8 mouse cellular contexts compared by ENCODE assay signal in genomic region chr8:13160691-13161090, GRCm38 (mm10). TPM values are rescaled to one million over a fixed set of nuclear protein-coding genes. Genes with fewer than 3 reads are reported as not detected.
A peak's percentile ranks its signal among the peaks of the same experiment; 100 is the strongest.
DNase-seq lines count a peak whose midpoint lies in the region; ATAC-seq and TF ChIP-seq lines count a peak whose summit lies in the region.
"Had no signal": no experiment of that assay in that cellular context is flagged by ENCODE, and none has a peak within 500 bp of the region (broad histone marks: within the 10 kb centered on the region; RNA-seq: fewer than 3 reads in every experiment).

No protein-coding gene starts in this region.

- no peak for TF ChIP-seq POLR2A in lung, adult 2 months (IDR thresholded peaks at IDR 0.05; ENCODE audit: borderline replicate concordance, extremely low read depth, low read depth, low read length)

- H3K36me3 ChIP-seq in lung, embryonic 15.5 days: no peaks in the 10 kb centered on the region
- peaks cover 3% of the 10 kb centered on the region; the same call in 1 of the 2 replicates for H3K36me3 ChIP-seq in forebrain, embryonic 13.5 days (ENCODE audit: poor library complexity, severe bottlenecking)
- peaks cover 15% of the 10 kb centered on the region for H3K36me3 ChIP-seq in liver, embryonic 12.5 days
- no peaks in the 10 kb centered on the region for H3K36me3 ChIP-seq in stomach, embryonic 15.5 days

- peaks cover 20% of the 10 kb centered on the region for H3K4me1 ChIP-seq in lung, embryonic 15.5 days
- peaks cover 17% of the 10 kb centered on the region for H3K4me1 ChIP-seq in lung, adult 2 months (ENCODE audit: control insufficient read depth, insufficient read depth, low read length)
- H3K4me1 ChIP-seq in forebrain, embryonic 13.5 days: peaks cover 29% of the 10 kb centered on the region
- H3K4me1 ChIP-seq in liver, embryonic 12.5 days: peaks cover 56% of the 10 kb centered on the region
- peaks cover 18% of the 10 kb centered on the region for H3K4me1 ChIP-seq in stomach, embryonic 15.5 days

- ATAC-seq in lung, embryonic 15.5 days (ENCODE audit: borderline replicate concordance, extremely low read depth, low FRiP score, low TSS enrichment): no peak
- no peak for ATAC-seq in forebrain, embryonic 13.5 days
- ATAC-seq in liver, embryonic 12.5 days: no peak
- ATAC-seq in stomach, embryonic 15.5 days (ENCODE audit: insufficient read depth, low FRiP score, low read depth): no peak

- WGBS in lung, embryonic 15.5 days: 85% methylated on average over 3 of the region's 3 CpGs
- 69% methylated on average over 3 of the region's 3 CpGs for WGBS in lung, adult 2 months
- WGBS in forebrain, embryonic 13.5 days: 85% methylated on average over 3 of the region's 3 CpGs
- 67% methylated on average over 3 of the region's 3 CpGs for WGBS in liver, embryonic 12.5 days (ENCODE audit: insufficient replicate concordance)
- WGBS in stomach, embryonic 15.5 days: 83% methylated on average over 3 of the region's 3 CpGs

- TF ChIP-seq CTCF in lung, adult 2 months (IDR thresholded peaks at IDR 0.05; ENCODE audit: insufficient read depth, low read length): no peak

- no peaks in the 10 kb centered on the region for H3K9me3 ChIP-seq in lung, embryonic 15.5 days
- no peaks in the 10 kb centered on the region for H3K9me3 ChIP-seq in forebrain, embryonic 13.5 days (replicated peaks)
- no peaks in the 10 kb centered on the region for H3K9me3 ChIP-seq in liver, embryonic 12.5 days (replicated peaks)
- no peaks in the 10 kb centered on the region for H3K9me3 ChIP-seq in stomach, embryonic 15.5 days

- H3K27ac ChIP-seq in lung, embryonic 15.5 days: no peak overlapping the region
- H3K27ac ChIP-seq in forebrain, embryonic 13.5 days: no peak overlapping the region
- 0 out of 2 replicates have a peak overlapping the region, but pooled peaks have one; percentile 37 for H3K27ac ChIP-seq in liver, embryonic 12.5 days
- no peak overlapping the region for H3K27ac ChIP-seq in stomach, embryonic 15.5 days

- DNase-seq in lung, adult 2 months: no peak
- no peak for DNase-seq in cerebellum, postnatal 25 days
- no peak for DNase-seq in adipocyte (ENCODE audit: low spot score)
- DNase-seq: thymus, adult 2 months had no signal

- H3K4me3 ChIP-seq in lung, embryonic 15.5 days: peak overlapping the region; percentile 86; the same call in 1 of the 2 replicates
- no peak overlapping the region for H3K4me3 ChIP-seq in lung, adult 2 months (replicated peaks; ENCODE audit: extremely low read depth, low read depth, low read length)
- peak overlapping the region; percentile 99 for H3K4me3 ChIP-seq in forebrain, embryonic 13.5 days
- peak overlapping the region; percentile 92 for H3K4me3 ChIP-seq in liver, embryonic 12.5 days
- H3K4me3 ChIP-seq in stomach, embryonic 15.5 days (replicated peaks): peak overlapping the region; percentile 99; the same call in 1 of the 2 replicates

- peak overlapping the region; percentile 81 for H3K4me2 ChIP-seq in lung, embryonic 15.5 days
- peak overlapping the region; percentile 97; the same call in 1 of the 2 replicates for H3K4me2 ChIP-seq in forebrain, embryonic 13.5 days
- H3K4me2 ChIP-seq in liver, embryonic 12.5 days: peak overlapping the region; percentile 86
- H3K4me2 ChIP-seq in stomach, embryonic 15.5 days: peak overlapping the region; percentile 92

- peak overlapping the region; percentile 88; the same call in 1 of the 2 replicates for H3K9ac ChIP-seq in lung, embryonic 15.5 days
- H3K9ac ChIP-seq in forebrain, embryonic 13.5 days: peak overlapping the region; percentile 99; the same call in 1 of the 2 replicates
- peak overlapping the region; percentile 97; the same call in 1 of the 2 replicates for H3K9ac ChIP-seq in liver, embryonic 12.5 days
- H3K9ac ChIP-seq in stomach, embryonic 15.5 days: no peak overlapping the region

- H3K27me3 ChIP-seq in lung, embryonic 15.5 days: no peaks in the 10 kb centered on the region
- no peaks in the 10 kb centered on the region for H3K27me3 ChIP-seq in forebrain, embryonic 13.5 days
- H3K27me3 ChIP-seq in liver, embryonic 12.5 days (replicated peaks): no peaks in the 10 kb centered on the region
- no peaks in the 10 kb centered on the region for H3K27me3 ChIP-seq in stomach, embryonic 15.5 days (replicated peaks)

RNA-seq across cellular contexts. Expression of gene Lamp1, which starts 1.7 kb away (rescaled TPM):
- 318 and 321 TPM in 2 replicates for polyA plus RNA-seq in lung, embryonic 15.5 days (2015; fragmentation: Nextera tagmentation; extraction: Ambion mirVana)
- polyA plus RNA-seq in lung, adult 2 months (2012; rRNA removed): 602 and 729 TPM in 2 replicates
- 194 and 201 TPM in 2 replicates for polyA plus RNA-seq in forebrain, embryonic 13.5 days (2015; fragmentation: Nextera tagmentation; extraction: Ambion mirVana)
- polyA plus RNA-seq in liver, embryonic 12.5 days (2016; fragmentation: Nextera tagmentation; extraction: Ambion mirVana): 199 and 203 TPM in 2 replicates
- polyA plus RNA-seq in stomach, embryonic 15.5 days (2015; fragmentation: Nextera tagmentation; extraction: Ambion mirVana): 295 and 327 TPM in 2 replicates

RNA-seq across cellular contexts. Expression of gene Grtp1, which starts 39.7 kb away (rescaled TPM):
- 6.2 and 6.6 TPM in 2 replicates for polyA plus RNA-seq in lung, embryonic 15.5 days (2015; fragmentation: Nextera tagmentation; extraction: Ambion mirVana)
- polyA plus RNA-seq in lung, adult 2 months (2012; rRNA removed): 19.0 and 21.4 TPM in 2 replicates
- 23.6 and 26.9 TPM in 2 replicates for polyA plus RNA-seq in forebrain, embryonic 13.5 days (2015; fragmentation: Nextera tagmentation; extraction: Ambion mirVana)
- polyA plus RNA-seq in liver, embryonic 12.5 days (2016; fragmentation: Nextera tagmentation; extraction: Ambion mirVana): 13.8 and 14.0 TPM in 2 replicates
- 24.6 and 25.4 TPM in 2 replicates for polyA plus RNA-seq in stomach, embryonic 15.5 days (2015; fragmentation: Nextera tagmentation; extraction: Ambion mirVana)

RNA-seq across cellular contexts. Expression of gene Cul4a, which starts 55.3 kb away (rescaled TPM):
- polyA plus RNA-seq in lung, embryonic 15.5 days (2015; fragmentation: Nextera tagmentation; extraction: Ambion mirVana): 94.8 and 97.4 TPM in 2 replicates
- polyA plus RNA-seq in lung, adult 2 months (2012; rRNA removed): 37.3 and 41.4 TPM in 2 replicates
- polyA plus RNA-seq in forebrain, embryonic 13.5 days (2015; fragmentation: Nextera tagmentation; extraction: Ambion mirVana): 66.3 and 69.0 TPM in 2 replicates
- polyA plus RNA-seq in liver, embryonic 12.5 days (2016; fragmentation: Nextera tagmentation; extraction: Ambion mirVana): 97.6 and 98.2 TPM in 2 replicates
- polyA plus RNA-seq in stomach, embryonic 15.5 days (2015; fragmentation: Nextera tagmentation; extraction: Ambion mirVana): 91.8 and 94.5 TPM in 2 replicates

RNA-seq across cellular contexts. Expression of gene Pcid2, which starts 55.4 kb away (rescaled TPM):
- polyA plus RNA-seq in lung, embryonic 15.5 days (2015; fragmentation: Nextera tagmentation; extraction: Ambion mirVana): 38.3 and 40.6 TPM in 2 replicates
- polyA plus RNA-seq in lung, adult 2 months (2012; rRNA removed): 21.3 and 22.1 TPM in 2 replicates
- polyA plus RNA-seq in forebrain, embryonic 13.5 days (2015; fragmentation: Nextera tagmentation; extraction: Ambion mirVana): 49.8 and 52.5 TPM in 2 replicates
- polyA plus RNA-seq in liver, embryonic 12.5 days (2016; fragmentation: Nextera tagmentation; extraction: Ambion mirVana): 25.6 and 28.1 TPM in 2 replicates
- polyA plus RNA-seq in stomach, embryonic 15.5 days (2015; fragmentation: Nextera tagmentation; extraction: Ambion mirVana): 33.7 and 34.5 TPM in 2 replicates
